Mouse (Mus musculus) intestine, postnatal 0 days (tissue): ENCODE data around the gene Dnaaf3. TPM values are rescaled to one million over a fixed set of nuclear protein-coding genes. Genes with fewer than 3 reads are reported as not detected.

ENCODE experiments used
- ATAC-seq: fragments of 200-750 bp; cut with Nextera tagmentation; 2 replicates; pipeline ENCODE4 v1.8.0; 2017; ENCODE audit warnings: mild to moderate bottlenecking, moderate TSS enrichment, moderate library complexity
- H3K27ac ChIP-seq: fragments of 300-500 bp; sonication (generic); 2 replicates; pipeline ENCODE4 v1.5.1; 2014; ENCODE audit warnings: mild to moderate bottlenecking, low read depth, low read length, moderate library complexity
- H3K27me3 ChIP-seq: fragments of 300-500 bp; sonication (generic); replicated peaks from 2 replicates; pipeline ENCODE4 v1.6.1; 2014; ENCODE audit warnings: low read length, mixed read lengths; ENCODE audit not compliant: control insufficient read depth, insufficient read depth
- H3K36me3 ChIP-seq: fragments of 300-500 bp; sonication (generic); 2 replicates; pipeline ENCODE4 v1.6.1; 2014; ENCODE audit warnings: mild to moderate bottlenecking, moderate library complexity; ENCODE audit not compliant: control insufficient read depth, insufficient read depth
- H3K4me1 ChIP-seq: fragments of 300-500 bp; sonication (generic); replicated peaks from 2 replicates; pipeline ENCODE4 v1.6.1; 2014; ENCODE audit warnings: antibody characterized with exemption, low read length, mixed read lengths; ENCODE audit not compliant: control insufficient read depth, insufficient read depth
- H3K4me2 ChIP-seq: fragments of 300-500 bp; sonication (generic); replicated peaks from 2 replicates; pipeline ENCODE4 v1.6.1; 2014; ENCODE audit warnings: low read depth, mild to moderate bottlenecking, moderate library complexity
- H3K4me3 ChIP-seq: fragments of 300-500 bp; sonication (generic); 2 replicates; pipeline ENCODE4 v1.5.1; 2014; ENCODE audit warnings: low read depth, low read length
- H3K9ac ChIP-seq: fragments of 300-500 bp; sonication (generic); 2 replicates; pipeline ENCODE4 v1.6.1; 2014; ENCODE audit warnings: mild to moderate bottlenecking, low read depth, low read length
- H3K9me3 ChIP-seq: fragments of 300-500 bp; sonication (generic); 2 replicates; pipeline ENCODE4 v1.6.1; 2016; ENCODE audit warnings: mixed run types; ENCODE audit not compliant: control insufficient read depth
- CTCF ChIP-seq: sonication (generic); IDR thresholded peaks from 2 replicates; pipeline ENCODE4 v1.5.1; 2016; ENCODE audit warnings: low read depth, mild to moderate bottlenecking, control low read depth, antibody characterized with exemption, moderate library complexity
- WGBS: fragments of 180-500 bp; shearing (Covaris S2); extraction: QIAGEN DNeasy Blood & Tissue Kit; methylation state at CpG from one replicate; pipeline ENCODE4 v1.1.7; 2014; 5-methylcytosine and 5-hydroxymethylcytosine counted together
- polyA plus RNA-seq: library from polyadenylated mRNA; unstranded; fragments of >200 nt; fragmentation: Nextera tagmentation; extraction: Ambion mirVana; gene quantifications from 2 replicates; pipeline ENCODE4 v1.2.1, GENCODE M21; 2015

The Dnaaf3 gene
- polyA plus RNA-seq, 1 experiment from 2014 or later: 0.33 TPM

GRCm38 (mm10) chr7:4547221-4547641 lies 15.0 kb upstream of the Dnaaf3 start, which contains the start of gene Syt5:
Syt5 (minus strand) TSS chr7:4547541.
- H3K9ac ChIP-seq: no peak within 1 kb of the TSS
- no peak for TF ChIP-seq CTCF
- peak within 1 kb of the TSS; percentile 20 for H3K4me3 ChIP-seq
- no peaks in the 10 kb centered on the region for H3K4me1 ChIP-seq
- 8% methylated on average over 33 of the region's 33 CpGs for WGBS
- no peak; the same call in 1 of the 2 replicates for ATAC-seq
- H3K4me2 ChIP-seq: peak within 1 kb of the TSS; percentile 57
- H3K9me3 ChIP-seq: no peaks in the 10 kb centered on the region
- H3K27ac ChIP-seq: no peak within 1 kb of the TSS
- H3K36me3 ChIP-seq: no peaks in the 10 kb centered on the region
- no peaks in the 10 kb centered on the region for H3K27me3 ChIP-seq

GRCm38 (mm10) chr7:4546591-4547131 lies 14.4 kb upstream of the Dnaaf3 start:
- Histone ChIP-seq H3K4me3 (peak overlapping the region; percentile 20; the same call in 1 of the 2 replicates), H3K27me3 (no peaks in the 10 kb centered on the region), H3K9me3 (no peaks in the 10 kb centered on the region), H3K4me1 (no peaks in the 10 kb centered on the region), H3K4me2 (peak overlapping the region; percentile 57), H3K9ac (no peak overlapping the region), H3K27ac (no peak overlapping the region), H3K36me3 (no peaks in the 10 kb centered on the region)
- WGBS: 1% methylated on average over 26 of the region's 26 CpGs
- ATAC-seq: peak; percentile 50
- TF ChIP-seq CTCF: peak; percentile 39

- Histone ChIP-seq H3K4me1 (no peaks in the 10 kb centered on the region), H3K36me3 (no peaks in the 10 kb centered on the region), H3K27me3 (no peaks in the 10 kb centered on the region), H3K4me3 (no peak overlapping the region), H3K27ac (no peak overlapping the region), H3K4me2 (no peak overlapping the region), H3K9ac (no peak overlapping the region), H3K9me3 (no peaks in the 10 kb centered on the region)
- no peak for ATAC-seq
- no peak for TF ChIP-seq CTCF
- WGBS: 71% methylated on average over 15 of the region's 15 CpGs
Observed at GRCm38 (mm10) chr7:4546050-4546449, 13.8 kb upstream of the Dnaaf3 start.

GRCm38 (mm10) chr7:4542013-4542412 lies 9.8 kb upstream of the Dnaaf3 start:
- no peaks in the 10 kb centered on the region for H3K36me3 ChIP-seq
- no peaks in the 10 kb centered on the region for H3K9me3 ChIP-seq
- H3K27ac ChIP-seq: no peak overlapping the region
- H3K9ac ChIP-seq: no peak overlapping the region
- no peaks in the 10 kb centered on the region for H3K4me1 ChIP-seq
- H3K4me2 ChIP-seq: no peak overlapping the region
- no peaks in the 10 kb centered on the region for H3K27me3 ChIP-seq
- 46% methylated on average over 17 of the region's 17 CpGs for WGBS
- no peak for TF ChIP-seq CTCF
- ATAC-seq: no peak
- H3K4me3 ChIP-seq: no peak overlapping the region

DNA sequence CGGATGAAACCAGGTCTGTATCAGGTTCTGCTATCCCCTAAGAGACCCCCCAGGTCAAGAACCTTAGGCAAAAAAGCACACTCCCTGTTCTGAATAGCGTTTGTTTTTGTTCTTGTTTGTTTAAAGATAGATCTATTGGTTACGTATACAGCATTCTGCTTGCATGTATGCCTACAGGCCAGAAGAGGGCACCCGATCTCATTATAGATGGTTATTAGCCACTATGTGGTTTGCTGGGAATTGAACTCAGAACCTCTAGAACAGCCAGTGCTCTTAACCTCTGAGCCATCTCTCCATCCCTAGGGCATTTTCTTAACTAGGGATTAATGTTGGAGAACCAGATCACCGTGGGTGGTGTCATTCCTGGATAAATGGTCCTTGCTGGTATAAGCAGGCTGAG lies 9.1 kb upstream of the Dnaaf3 start:
- no peak for TF ChIP-seq CTCF
- no peak overlapping the region for H3K27ac ChIP-seq
- no peaks in the 10 kb centered on the region for H3K27me3 ChIP-seq
- H3K4me2 ChIP-seq: no peak overlapping the region
- no peaks in the 10 kb centered on the region for H3K9me3 ChIP-seq
- no peak for ATAC-seq
- no peaks in the 10 kb centered on the region for H3K36me3 ChIP-seq
- no peaks in the 10 kb centered on the region for H3K4me1 ChIP-seq
- WGBS: 67% methylated on average over 5 of the region's 5 CpGs
- no peak overlapping the region for H3K4me3 ChIP-seq
- H3K9ac ChIP-seq: no peak overlapping the region

- TF ChIP-seq CTCF: no peak
- H3K27me3 ChIP-seq: no peaks in the 10 kb centered on the region
- no peak overlapping the region for H3K4me2 ChIP-seq
- no peak overlapping the region for H3K27ac ChIP-seq
- H3K36me3 ChIP-seq: no peaks in the 10 kb centered on the region
- no peaks in the 10 kb centered on the region for H3K9me3 ChIP-seq
- no peak overlapping the region for H3K4me3 ChIP-seq
- no peak overlapping the region for H3K9ac ChIP-seq
- no peak for ATAC-seq
- no peaks in the 10 kb centered on the region for H3K4me1 ChIP-seq
- WGBS: 76% methylated on average over 2 of the region's 2 CpGs
Observed at GRCm38 (mm10) chr7:4539019-4539418, 6.8 kb upstream of the Dnaaf3 start.

DNA sequence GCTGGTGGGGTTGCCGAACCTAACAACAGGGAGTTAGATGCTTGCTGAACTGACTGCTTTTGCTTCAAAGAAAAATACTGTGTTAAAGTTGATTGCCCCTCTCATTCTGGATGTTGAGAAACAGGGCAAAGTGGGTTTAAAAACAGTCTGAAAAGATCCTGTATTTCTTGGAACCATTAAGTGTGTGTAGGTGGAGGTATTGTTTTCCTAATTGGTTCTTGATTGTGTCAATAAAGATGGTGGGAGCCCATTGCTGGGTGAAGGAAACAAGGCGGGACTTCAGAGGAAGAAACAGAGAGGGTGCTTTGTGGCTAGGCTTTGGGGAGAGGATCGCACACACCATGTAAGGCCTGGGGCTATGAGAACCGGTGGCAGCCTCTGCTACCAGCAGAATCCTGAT lies 4.9 kb upstream of the Dnaaf3 start:
- WGBS: 63% methylated on average over 4 of the region's 4 CpGs

More for the DNA sequence above, 4.9 kb upstream of the Dnaaf3 start:
- no peak overlapping the region for H3K4me3 ChIP-seq
- TF ChIP-seq CTCF: no peak
- no peaks in the 10 kb centered on the region for H3K9me3 ChIP-seq
- H3K9ac ChIP-seq: no peak overlapping the region
- no peak for ATAC-seq
- H3K27ac ChIP-seq: no peak overlapping the region
- H3K27me3 ChIP-seq: no peaks in the 10 kb centered on the region
- H3K36me3 ChIP-seq: no peaks in the 10 kb centered on the region
- H3K4me2 ChIP-seq: no peak overlapping the region
- H3K4me1 ChIP-seq: 0 out of 2 replicates have a peak, but pooled peaks cover under 1% of the 10 kb centered on the region
